Mouse (Mus musculus): ENCODE results near the gene Trpc6. TPM values are rescaled to one million over a fixed set of nuclear protein-coding genes. Genes with fewer than 3 reads are reported as not detected.

Trpc6 gene
- polyA plus RNA-seq (2015; fragmentation: Nextera tagmentation; extraction: Ambion mirVana), result 0.61 and 0.70 TPM in 2 replicates

DNA sequence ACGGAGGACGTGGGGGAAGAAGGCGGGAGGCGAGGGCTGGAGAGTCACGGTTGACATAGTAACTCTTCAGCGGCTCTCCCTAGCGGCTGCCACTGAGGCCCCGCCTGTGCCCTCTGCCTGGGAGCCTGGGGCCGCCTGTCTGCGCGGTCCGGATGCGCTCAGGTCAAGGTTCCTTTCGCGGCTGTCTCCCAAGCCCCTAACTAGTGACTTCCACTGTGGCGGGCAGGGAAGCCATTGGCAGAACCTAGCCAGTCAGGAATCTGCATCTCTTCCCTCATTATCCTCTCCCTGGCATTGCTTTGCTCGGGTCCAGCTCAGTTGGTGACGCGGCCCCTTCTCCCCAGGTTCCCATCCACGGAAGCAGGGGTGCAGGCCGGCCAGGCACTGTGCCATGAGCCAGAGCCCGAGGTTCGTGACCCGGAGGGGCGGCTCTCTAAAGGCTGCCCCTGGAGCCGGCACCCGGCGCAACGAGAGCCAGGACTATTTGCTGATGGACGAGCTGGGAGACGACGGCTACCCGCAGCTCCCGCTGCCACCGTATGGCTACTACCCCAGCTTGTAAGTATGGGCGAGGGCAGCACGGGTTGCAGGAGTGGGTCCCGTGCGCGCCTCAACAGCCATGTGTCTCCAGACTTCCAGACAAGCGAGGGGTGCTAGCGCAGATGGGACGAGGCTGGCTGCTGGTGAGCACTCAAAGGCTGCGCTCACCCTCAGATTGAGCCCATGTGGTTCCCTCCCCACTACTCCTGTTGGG is at the start of gene Trpc6:
Trpc6 (plus strand) TSS at position 102 of the 754 bp plus-strand sequence.
- ATAC-seq (ENCODE audit: low FRiP score, low read depth), result peak; percentile 78
- Histone ChIP-seq H3K36me3 (no peaks in the 10 kb centered on the region), H3K4me2 (replicated peaks) (peak within 1 kb of the TSS; percentile 92), H3K27me3 (peaks cover 38% of the 10 kb centered on the region), H3K27ac (no peak within 1 kb of the TSS), H3K4me1 (peaks cover 8% of the 10 kb centered on the region; the same call in 1 of the 2 replicates), H3K4me3 (peak within 1 kb of the TSS; percentile 51), H3K9ac (peak within 1 kb of the TSS; percentile 63), H3K9me3 (no peaks in the 10 kb centered on the region)
- under 1% methylated on average over 44 of the region's 44 CpGs for WGBS

DNA sequence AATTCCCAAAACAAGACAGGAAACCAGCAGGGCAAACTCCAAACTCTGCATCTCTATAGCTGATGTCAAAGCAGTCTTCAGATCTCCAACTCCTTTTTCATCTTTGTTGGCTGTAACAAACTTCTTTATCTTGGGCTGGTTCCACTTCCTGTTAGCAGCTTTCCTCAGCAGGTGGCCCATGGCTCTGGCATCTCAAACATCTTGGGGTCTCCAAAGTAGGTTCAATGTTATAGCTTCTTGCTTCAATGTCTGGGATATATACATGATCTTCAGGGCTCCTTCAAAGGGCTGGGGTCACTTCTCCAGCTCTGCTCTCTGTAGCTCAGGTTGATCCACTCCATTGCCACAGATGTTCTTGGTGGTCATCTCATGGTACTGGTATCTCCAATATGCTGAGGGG is 23.0 kb upstream of the Trpc6 start:
- H3K36me3 ChIP-seq, result no peaks in the 10 kb centered on the region
- no peak overlapping the region for H3K4me3 ChIP-seq
- H3K27ac ChIP-seq, result no peak overlapping the region
- no peaks in the 10 kb centered on the region for H3K4me1 ChIP-seq
- no peak for ATAC-seq (ENCODE audit: low FRiP score, low read depth)
- no peak overlapping the region for H3K4me2 ChIP-seq (replicated peaks)
- no peak overlapping the region for H3K9ac ChIP-seq
- H3K9me3 ChIP-seq, result no peaks in the 10 kb centered on the region
- no peaks in the 10 kb centered on the region for H3K27me3 ChIP-seq

- no peak for ATAC-seq (ENCODE audit: low FRiP score, low read depth)
- Histone ChIP-seq H3K36me3 (no peaks in the 10 kb centered on the region), H3K9me3 (no peaks in the 10 kb centered on the region), H3K9ac (no peak overlapping the region), H3K4me2 (replicated peaks) (no peak overlapping the region), H3K4me1 (no peaks in the 10 kb centered on the region), H3K4me3 (no peak overlapping the region), H3K27ac (no peak overlapping the region), H3K27me3 (no peaks in the 10 kb centered on the region)
- 94% methylated on average over 1 of the region's 1 CpGs for WGBS
These were observed 10.3 kb upstream of the Trpc6 start for GRCm38 (mm10) chr9:8533670-8534069.

DNA sequence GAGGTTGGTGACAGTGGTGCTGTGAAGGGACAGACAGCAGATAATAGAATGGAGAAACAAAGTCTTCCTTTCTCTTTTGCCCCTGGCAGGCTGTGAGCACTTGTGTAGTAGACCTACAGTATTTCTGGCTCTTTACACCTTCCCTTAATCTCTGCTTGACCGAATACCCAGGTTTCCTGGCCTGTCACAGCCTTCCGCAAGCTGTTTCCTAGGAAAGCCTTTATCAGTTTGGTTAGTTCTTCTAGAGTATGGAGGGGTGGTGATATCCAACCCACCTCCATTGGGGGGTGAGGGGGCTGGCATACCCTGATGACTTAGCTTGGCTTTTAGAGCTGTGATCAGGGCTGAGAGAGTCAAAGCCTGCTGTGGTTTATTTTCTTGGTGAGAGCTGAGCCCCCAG is 1.3 kb downstream of the Trpc6 start:
- H3K9me3 ChIP-seq, result no peaks in the 10 kb centered on the region
- no peaks in the 10 kb centered on the region for H3K36me3 ChIP-seq
- peaks cover 8% of the 10 kb centered on the region; the same call in 1 of the 2 replicates for H3K4me1 ChIP-seq
- no peak for ATAC-seq (ENCODE audit: low FRiP score, low read depth)
- H3K27ac ChIP-seq, result no peak overlapping the region
- WGBS, result 66% methylated on average over 2 of the region's 2 CpGs
- peaks cover 38% of the 10 kb centered on the region for H3K27me3 ChIP-seq
- peak overlapping the region; percentile 92; the same call in 1 of the 2 replicates for H3K4me2 ChIP-seq (replicated peaks)
- H3K9ac ChIP-seq, result no peak overlapping the region
- no peak overlapping the region for H3K4me3 ChIP-seq

GRCm38 (mm10) chr9:8558574-8558973 is 14.6 kb downstream of the Trpc6 start:
- Histone ChIP-seq H3K4me3 (no peak overlapping the region), H3K4me1 (no peaks in the 10 kb centered on the region), H3K27me3 (no peaks in the 10 kb centered on the region), H3K4me2 (replicated peaks) (no peak overlapping the region), H3K9ac (no peak overlapping the region), H3K27ac (no peak overlapping the region), H3K36me3 (no peaks in the 10 kb centered on the region), H3K9me3 (no peaks in the 10 kb centered on the region)
- 75% methylated on average over 1 of the region's 1 CpGs for WGBS
- no peak for ATAC-seq (ENCODE audit: low FRiP score, low read depth)

DNA sequence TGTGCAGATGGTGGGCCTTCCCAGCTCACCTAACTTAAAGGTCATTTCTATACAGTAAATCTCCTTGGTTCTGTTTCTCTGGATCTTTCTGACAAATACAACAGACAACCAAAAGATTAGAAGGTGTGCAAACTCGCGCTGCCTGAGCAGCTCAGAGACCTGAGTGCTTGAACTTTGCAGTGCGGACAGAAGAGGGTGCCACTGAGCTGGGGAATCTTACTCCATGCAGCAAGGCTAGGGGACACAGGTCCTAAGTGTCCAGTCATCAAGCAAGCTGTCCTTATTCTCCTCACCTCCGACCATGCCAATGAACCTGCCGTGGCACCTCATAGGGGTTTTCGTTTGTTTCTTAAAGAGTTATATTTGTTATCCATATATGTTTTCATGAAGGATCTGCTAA is 48.7 kb downstream of the Trpc6 start:
- H3K27ac ChIP-seq, result no peak overlapping the region
- no peaks in the 10 kb centered on the region for H3K9me3 ChIP-seq
- WGBS, result 51% methylated on average over 6 of the region's 6 CpGs
- no peaks in the 10 kb centered on the region for H3K27me3 ChIP-seq
- H3K4me2 ChIP-seq (replicated peaks), result no peak overlapping the region
- no peak overlapping the region for H3K4me3 ChIP-seq
- no peaks in the 10 kb centered on the region for H3K36me3 ChIP-seq
- no peak for ATAC-seq (ENCODE audit: low FRiP score, low read depth)
- no peak overlapping the region for H3K9ac ChIP-seq
- H3K4me1 ChIP-seq, result no peaks in the 10 kb centered on the region

GRCm38 (mm10) chr9:8597089-8597488 is 53.1 kb downstream of the Trpc6 start:
- no peak overlapping the region for H3K4me2 ChIP-seq (replicated peaks)
- H3K4me1 ChIP-seq, result no peaks in the 10 kb centered on the region
- H3K27me3 ChIP-seq, result no peaks in the 10 kb centered on the region
- no peaks in the 10 kb centered on the region for H3K36me3 ChIP-seq
- 35% methylated on average over 1 of the region's 1 CpGs for WGBS
- H3K4me3 ChIP-seq, result no peak overlapping the region
- H3K9ac ChIP-seq, result no peak overlapping the region
- ATAC-seq (ENCODE audit: low FRiP score, low read depth), result no peak
- no peaks in the 10 kb centered on the region for H3K9me3 ChIP-seq
- no peak overlapping the region for H3K27ac ChIP-seq

DNA sequence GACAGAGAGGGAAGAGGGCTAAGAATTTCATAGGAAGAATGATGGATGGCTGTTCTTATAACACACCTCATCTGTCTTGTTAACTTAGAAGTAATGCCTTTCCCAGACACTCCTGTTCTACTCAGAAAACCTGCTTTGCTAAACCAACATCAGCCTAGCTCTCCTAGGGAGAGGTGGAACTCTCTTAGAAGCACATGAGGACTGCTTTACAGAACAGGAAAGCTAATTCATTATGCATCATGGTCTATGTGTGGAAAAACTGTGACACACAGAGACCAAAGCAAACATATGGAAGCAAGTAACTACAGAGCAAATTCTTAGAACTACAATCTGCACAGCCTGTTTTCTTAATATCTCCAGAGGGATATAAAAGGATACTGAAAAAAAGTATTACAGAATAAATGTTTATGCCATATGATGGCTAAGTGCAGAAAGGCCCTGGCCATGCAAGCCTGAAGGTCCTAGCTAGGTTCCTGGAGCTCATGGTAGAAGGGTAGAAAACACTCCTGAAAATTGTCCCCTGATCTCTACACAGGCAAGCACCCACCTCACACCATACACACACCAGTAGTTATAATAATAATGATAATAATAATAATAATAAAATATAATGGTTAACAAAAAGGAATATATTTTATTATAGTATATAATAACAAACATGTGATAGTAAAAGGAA is 63.0 kb downstream of the Trpc6 start:
- Histone ChIP-seq H3K27ac (no peak overlapping the region), H3K4me2 (replicated peaks) (no peak overlapping the region), H3K4me3 (no peak overlapping the region), H3K27me3 (no peaks in the 10 kb centered on the region), H3K36me3 (no peaks in the 10 kb centered on the region), H3K4me1 (no peaks in the 10 kb centered on the region), H3K9ac (no peak overlapping the region), H3K9me3 (no peaks in the 10 kb centered on the region)
- ATAC-seq (ENCODE audit: low FRiP score, low read depth), result peak; percentile 77

DNA sequence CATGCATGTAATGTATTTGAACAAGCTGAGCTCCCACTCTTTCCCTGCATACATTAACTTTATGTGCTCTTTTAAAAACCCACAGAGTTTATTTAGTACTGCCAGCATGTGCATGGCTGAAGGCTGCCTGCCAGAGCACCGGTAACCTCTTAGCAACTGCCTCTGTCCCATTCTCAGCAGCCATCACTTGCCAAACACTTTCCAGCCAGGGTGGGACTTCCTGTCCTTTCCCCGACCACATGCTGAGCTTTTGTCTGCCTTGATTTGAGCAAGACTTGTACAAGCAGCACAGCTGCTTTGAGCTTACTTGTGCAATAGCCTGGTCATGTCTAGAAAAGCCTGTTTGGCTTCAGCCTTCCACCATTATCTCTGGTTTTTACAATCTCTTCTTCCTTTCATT is 90.4 kb downstream of the Trpc6 start:
- Histone ChIP-seq H3K9ac (no peak overlapping the region), H3K27ac (no peak overlapping the region), H3K4me1 (no peaks in the 10 kb centered on the region), H3K27me3 (no peaks in the 10 kb centered on the region), H3K9me3 (no peaks in the 10 kb centered on the region), H3K4me2 (replicated peaks) (no peak overlapping the region), H3K4me3 (no peak overlapping the region), H3K36me3 (no peaks in the 10 kb centered on the region)
- WGBS, result 34% methylated on average over 2 of the region's 2 CpGs
- peak; percentile 36; the same call in 1 of the 2 replicates for ATAC-seq (ENCODE audit: low FRiP score, low read depth)

DNA sequence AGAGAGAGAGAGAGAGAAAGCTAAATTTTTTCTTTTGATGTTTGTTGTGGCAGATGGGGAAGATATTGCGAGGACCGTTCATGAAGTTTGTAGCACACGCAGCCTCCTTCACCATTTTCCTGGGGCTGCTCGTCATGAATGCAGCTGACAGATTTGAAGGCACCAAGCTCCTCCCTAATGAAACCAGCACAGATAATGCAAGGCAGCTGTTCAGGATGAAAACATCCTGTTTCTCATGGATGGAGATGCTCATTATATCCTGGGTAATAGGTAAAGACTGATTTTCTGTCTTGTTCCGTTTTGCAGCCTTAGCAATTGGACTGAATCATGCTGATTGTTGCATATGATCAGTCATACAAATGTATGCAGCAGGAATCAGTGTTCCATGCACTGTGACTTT is 99.5 kb downstream of the Trpc6 start:
- 62% methylated on average over 5 of the region's 5 CpGs for WGBS

DNA sequence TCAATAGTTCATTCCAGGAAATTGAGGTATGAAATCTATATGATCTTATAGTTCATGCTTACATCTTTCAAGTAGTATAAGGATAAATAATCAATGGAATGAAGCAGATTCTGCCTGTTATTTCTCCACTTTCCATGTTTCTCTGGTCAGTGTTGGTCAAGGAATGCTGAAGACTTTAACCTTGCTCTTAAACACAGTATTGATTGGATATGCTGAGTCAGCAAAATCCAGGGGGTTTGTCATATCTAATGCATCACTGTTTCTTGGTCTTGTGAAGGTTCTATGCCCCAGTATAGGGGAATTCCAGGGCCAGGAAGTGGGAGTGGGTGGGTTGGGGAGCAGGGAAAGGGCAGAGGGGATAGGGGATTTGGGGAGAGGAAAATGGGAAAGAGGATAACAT is 111.4 kb downstream of the Trpc6 start:
- no peaks in the 10 kb centered on the region for H3K27me3 ChIP-seq
- H3K4me3 ChIP-seq, result no peak overlapping the region
- H3K36me3 ChIP-seq, result no peaks in the 10 kb centered on the region
- no peak overlapping the region for H3K9ac ChIP-seq
- no peak overlapping the region for H3K27ac ChIP-seq
- H3K4me1 ChIP-seq, result no peaks in the 10 kb centered on the region
- H3K9me3 ChIP-seq, result no peaks in the 10 kb centered on the region
- no peak for ATAC-seq (ENCODE audit: low FRiP score, low read depth)
- H3K4me2 ChIP-seq (replicated peaks), result no peak overlapping the region

More for the DNA sequence above, 99.5 kb downstream of the Trpc6 start:
- Histone ChIP-seq H3K4me2 (replicated peaks) (no peak overlapping the region), H3K9ac (no peak overlapping the region), H3K27ac (no peak overlapping the region), H3K4me3 (no peak overlapping the region), H3K9me3 (no peaks in the 10 kb centered on the region), H3K36me3 (no peaks in the 10 kb centered on the region), H3K4me1 (no peaks in the 10 kb centered on the region), H3K27me3 (no peaks in the 10 kb centered on the region)
- ATAC-seq (ENCODE audit: low FRiP score, low read depth), result no peak

GRCm38 (mm10) chr9:8672944-8673343 is 129.0 kb downstream of the Trpc6 start:
- no peaks in the 10 kb centered on the region for H3K4me1 ChIP-seq
- ATAC-seq (ENCODE audit: low FRiP score, low read depth), result no peak
- 55% methylated on average over 1 of the region's 1 CpGs for WGBS

More at GRCm38 (mm10) chr9:8672944-8673343, 129.0 kb downstream of the Trpc6 start:
- H3K9ac ChIP-seq, result no peak overlapping the region
- H3K36me3 ChIP-seq, result no peaks in the 10 kb centered on the region
- H3K27ac ChIP-seq, result no peak overlapping the region
- no peaks in the 10 kb centered on the region for H3K9me3 ChIP-seq
- no peak overlapping the region for H3K4me2 ChIP-seq (replicated peaks)
- H3K27me3 ChIP-seq, result no peaks in the 10 kb centered on the region
- H3K4me3 ChIP-seq, result no peak overlapping the region

Measured in limb, embryonic 13.5 days (tissue).